Mouse (Mus musculus) limb, embryonic 11.5 days (tissue): Measurements from ENCODE around the gene Gm28998. TPM values are rescaled to one million over a fixed set of nuclear protein-coding genes. Genes with fewer than 3 reads are reported as not detected.
"Not testable (repeated sequence)": the region's sequence is repeated elsewhere in the genome, so short reads cannot be mapped to it uniquely, and the experiment has no call there.

Source experiments
- ATAC-seq: fragments of 200-750 bp; cut with Nextera tagmentation; 2 replicates; pipeline ENCODE4 v1.8.0; 2017; ENCODE audit warnings: low read depth; ENCODE audit not compliant: insufficient number of reproducible peaks, low FRiP score, low TSS enrichment
- DNase-seq: peaks from one replicate; pipeline ENCODE4 v3.0.0-alpha.2; 2015; ENCODE audit warnings: low spot score
- H3K27ac ChIP-seq: fragments of 300-500 bp; sonication (generic); replicated peaks from 2 replicates; pipeline ENCODE4 v1.5.1; 2014; ENCODE audit warnings: low read depth, mild to moderate bottlenecking, low read length
- H3K27me3 ChIP-seq: fragments of 300-500 bp; sonication (generic); 2 replicates; pipeline ENCODE4 v1.6.1; 2014; ENCODE audit warnings: mild to moderate bottlenecking, low read length, mixed read lengths; ENCODE audit not compliant: control insufficient read depth, insufficient read depth
- H3K36me3 ChIP-seq: fragments of 300-500 bp; sonication (generic); 2 replicates; pipeline ENCODE4 v1.6.1; 2014; ENCODE audit warnings: mild to moderate bottlenecking, low read length, moderate library complexity, mixed read lengths; ENCODE audit not compliant: control insufficient read depth, insufficient read depth
- H3K4me1 ChIP-seq: fragments of 300-500 bp; sonication (generic); 2 replicates; pipeline ENCODE4 v1.6.1; 2014; ENCODE audit warnings: low read length, mixed read lengths; ENCODE audit not compliant: control insufficient read depth, insufficient read depth
- H3K4me2 ChIP-seq: fragments of 300-500 bp; sonication (generic); 2 replicates; pipeline ENCODE4 v1.6.1; 2014; ENCODE audit warnings: low read depth, mild to moderate bottlenecking, moderate library complexity; ENCODE audit not compliant: severe bottlenecking
- H3K4me3 ChIP-seq: fragments of 300-500 bp; sonication (generic); 2 replicates; pipeline ENCODE4 v1.5.1; 2014; ENCODE audit warnings: low read depth, low read length
- H3K9ac ChIP-seq: fragments of 300-500 bp; sonication (generic); 2 replicates; pipeline ENCODE4 v1.6.1; 2014; ENCODE audit warnings: mild to moderate bottlenecking, low read length
- H3K9me3 ChIP-seq: fragments of 300-500 bp; sonication (generic); 2 replicates; pipeline ENCODE4 v1.6.1; 2016; ENCODE audit warnings: low read length; ENCODE audit not compliant: control insufficient read depth
- WGBS: fragments of 180-500 bp; shearing (Covaris S2); extraction: QIAGEN DNeasy Blood & Tissue Kit; methylation state at CpG from one replicate; pipeline ENCODE4 v1.1.7; 2014; 5-methylcytosine and 5-hydroxymethylcytosine counted together
- polyA plus RNA-seq: library from polyadenylated mRNA; unstranded; fragments of >200 nt; fragmentation: Nextera tagmentation; extraction: Ambion mirVana; gene quantifications from 2 replicates; pipeline ENCODE4 v1.2.1, GENCODE M21; 2014

Gm28998 gene
- not detected in 2 replicates for polyA plus RNA-seq

GRCm38 (mm10) chrY:7253487-7253886 lies at the start of gene Gm28998:
TSS of gene Gm28998 (plus strand) at chrY:7253787.
- not testable (repeated sequence) for H3K27me3 ChIP-seq, H3K9ac ChIP-seq, H3K9me3 ChIP-seq, H3K36me3 ChIP-seq, DNase-seq, H3K4me1 ChIP-seq, H3K4me3 ChIP-seq, ATAC-seq, H3K4me2 ChIP-seq, H3K27ac ChIP-seq
- WGBS = no CpG with 5 or more reads among the region's 8 CpGs

Other genes starting within 250 kb of the Gm28998 start
- gene Gm21244, start 84.5 kb upstream of the Gm28998 start, polyA plus RNA-seq = not detected in 2 replicates
- not detected in 2 replicates for gene Gm21788, start 151.2 kb downstream of the Gm28998 start, polyA plus RNA-seq